Mouse (Mus musculus) brain, embryonic 14.5 days (tissue): ENCODE data around the gene Pja2. TPM values are rescaled to one million over a fixed set of nuclear protein-coding genes. Genes with fewer than 3 reads are reported as not detected.
"Not testable (repeated sequence)": the region's sequence is repeated elsewhere in the genome, so short reads cannot be mapped to it uniquely, and the experiment has no call there.

Experiments
- DNase-seq: peaks from one replicate; pipeline ENCODE4 v3.0.0-alpha.2; 2011; ENCODE audit warnings: low read depth
- CTCF ChIP-seq: fragments of 200-500 bp; IDR thresholded peaks from 2 replicates; pipeline ENCODE4 v1.5.1; 2012; ENCODE audit warnings: inconsistent platforms, mild to moderate bottlenecking, moderate library complexity, borderline replicate concordance; ENCODE audit not compliant: insufficient read depth, insufficient read length; ENCODE audit errors: extremely low read depth
- POLR2A ChIP-seq: fragments of 200-500 bp; IDR thresholded peaks from 2 replicates; pipeline ENCODE4 v1.6.1; 2012; ENCODE audit warnings: mild to moderate bottlenecking, inconsistent platforms, borderline replicate concordance; ENCODE audit not compliant: poor library complexity, insufficient read depth, insufficient read length, severe bottlenecking; ENCODE audit errors: extremely low read depth
- polyA plus RNA-seq: library from polyadenylated mRNA; depleted of rRNA; stranded (reverse); fragments of >200 nt; gene quantifications from 2 replicates; pipeline ENCODE4 v1.2.3, GENCODE M21; 2012

Gene Pja2
- polyA plus RNA-seq, 1 experiment: 103 TPM

DNA sequence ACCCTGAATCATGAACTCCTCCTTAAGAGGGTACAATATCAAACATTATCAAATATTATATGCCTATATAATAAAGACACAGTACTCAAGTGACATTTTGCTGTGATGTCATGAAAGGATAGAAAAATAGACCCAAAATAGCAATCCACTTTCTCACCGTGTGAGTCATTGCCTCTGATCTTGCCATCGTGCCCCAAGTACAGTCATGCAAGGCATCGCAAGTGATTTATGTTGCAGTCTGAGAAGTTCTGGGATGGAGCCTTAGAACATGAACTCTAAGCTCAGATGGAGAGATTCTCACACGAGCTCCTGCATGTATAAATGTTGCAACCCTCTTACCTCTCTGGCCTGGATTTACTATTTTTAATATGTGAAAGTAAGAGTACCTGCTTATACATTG is 2.2 kb upstream of the Pja2 start:
- no peak for DNase-seq
- TF ChIP-seq CTCF: no peak
- no peak for TF ChIP-seq POLR2A

DNA sequence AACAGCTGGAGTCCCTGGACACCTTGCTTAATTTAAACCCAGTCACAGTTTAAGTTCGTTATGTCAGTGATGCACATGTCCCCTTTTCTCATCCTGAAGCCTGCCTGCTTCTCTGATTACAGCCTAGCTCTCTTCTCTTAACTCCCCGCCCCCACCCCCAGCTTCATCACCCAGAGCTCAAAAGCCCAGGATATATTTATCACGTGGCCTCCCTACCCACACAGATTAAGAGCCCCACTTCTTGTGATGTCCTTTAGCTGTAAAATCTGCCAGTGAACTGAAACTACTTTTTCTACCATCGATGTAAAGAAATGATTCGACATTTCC is 1.0 kb upstream of the Pja2 start:
- peak; percentile 65 for DNase-seq

DNA sequence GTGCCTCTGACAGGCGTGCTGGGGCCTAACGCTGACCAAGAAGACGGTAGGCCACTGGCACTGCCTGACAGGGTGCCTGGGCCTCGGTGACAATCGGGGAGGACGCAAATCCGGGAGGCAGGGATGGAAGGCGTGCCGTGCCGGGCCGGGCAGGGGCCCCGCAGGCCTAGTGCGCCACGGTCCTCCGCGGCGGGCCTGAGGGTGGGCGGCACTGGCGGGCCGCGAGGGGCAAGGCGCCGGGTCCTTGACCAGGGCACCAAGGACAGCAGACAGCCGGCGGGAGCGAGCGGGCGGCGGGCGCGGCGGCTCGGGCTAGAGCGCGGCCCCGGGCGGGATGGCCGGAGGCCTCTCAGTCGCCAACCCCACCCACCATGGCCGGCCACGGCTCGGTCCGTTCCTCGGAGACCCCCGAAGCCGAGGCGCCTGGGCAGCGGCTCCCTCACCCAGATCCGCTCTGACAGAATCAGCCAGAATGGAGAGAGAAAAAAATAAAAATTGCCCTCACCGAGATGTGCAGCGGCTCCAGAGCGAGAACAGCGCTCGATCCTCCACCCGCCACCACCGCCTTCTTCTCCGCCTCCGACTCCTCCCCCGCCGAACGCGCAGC is 322 bp downstream of the Pja2 start:
- TF ChIP-seq CTCF (no peak), POLR2A (peak; percentile 73; the same call in 1 of the 2 replicates)
- DNase-seq: peak; percentile 53

More for the DNA sequence above, 1.0 kb upstream of the Pja2 start:
- no peak for TF ChIP-seq POLR2A
- TF ChIP-seq CTCF: no peak

DNA sequence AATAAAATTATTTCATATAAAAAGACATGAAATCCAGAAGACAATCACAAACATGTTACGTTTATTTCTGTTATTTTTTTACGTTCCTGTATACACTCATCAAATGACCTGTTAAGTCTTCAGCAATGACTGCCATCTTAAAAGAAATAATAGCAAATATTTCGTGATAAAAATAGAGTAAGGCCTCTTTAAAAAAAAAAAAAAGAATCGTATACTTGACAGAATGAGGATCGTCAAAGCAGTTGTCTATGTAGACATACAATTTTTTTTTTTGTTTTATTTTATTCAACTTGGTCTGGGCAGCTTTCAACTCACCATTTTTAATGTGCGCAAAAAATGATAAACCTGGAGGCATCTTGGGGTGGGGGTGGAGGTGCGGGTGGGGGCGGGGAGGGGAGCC is 831 bp downstream of the Pja2 start:
- TF ChIP-seq CTCF (no peak), POLR2A (no peak)
- DNase-seq: no peak

DNA sequence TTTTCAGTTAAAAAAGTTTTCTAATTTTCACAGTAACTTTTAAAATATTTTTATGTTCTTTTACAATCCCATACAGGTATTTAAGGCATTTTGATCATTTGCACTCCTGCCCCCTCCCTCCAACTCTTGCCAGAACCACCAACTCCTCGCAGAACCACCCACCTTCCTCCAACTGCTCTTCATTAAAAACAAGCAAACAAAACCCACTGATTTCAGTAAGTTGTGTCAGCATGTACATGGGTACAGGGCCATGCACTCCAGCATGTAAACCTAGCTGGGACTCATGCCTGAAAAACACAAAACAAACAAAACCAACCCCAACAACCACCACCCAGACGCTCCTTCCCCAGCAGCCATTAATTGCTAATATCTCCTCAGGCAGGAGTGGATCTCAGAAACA is 7.2 kb downstream of the Pja2 start:
- no peak for TF ChIP-seq POLR2A
- TF ChIP-seq CTCF: no peak
- no peak for DNase-seq

DNA sequence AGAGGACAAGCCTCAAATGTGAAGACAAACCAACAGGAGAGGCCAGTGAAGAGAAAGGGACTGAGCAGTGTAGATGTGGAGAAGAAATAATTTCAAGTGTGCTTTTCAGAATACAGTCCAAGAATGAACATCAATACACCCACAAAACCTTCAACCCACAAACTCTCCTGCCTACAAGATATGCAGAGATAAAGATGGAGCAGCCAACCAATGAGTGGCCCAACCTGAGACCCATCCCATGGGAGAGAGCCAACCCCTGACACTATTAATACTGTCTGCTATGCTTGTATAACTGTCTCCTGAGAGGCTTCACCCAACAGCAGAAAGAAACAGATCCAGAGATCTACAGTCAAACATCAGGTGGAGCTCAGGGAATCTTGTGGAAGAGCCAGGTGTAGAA is 16.3 kb downstream of the Pja2 start:
- no peak for TF ChIP-seq CTCF
- TF ChIP-seq POLR2A: no peak
- DNase-seq: no peak

DNA sequence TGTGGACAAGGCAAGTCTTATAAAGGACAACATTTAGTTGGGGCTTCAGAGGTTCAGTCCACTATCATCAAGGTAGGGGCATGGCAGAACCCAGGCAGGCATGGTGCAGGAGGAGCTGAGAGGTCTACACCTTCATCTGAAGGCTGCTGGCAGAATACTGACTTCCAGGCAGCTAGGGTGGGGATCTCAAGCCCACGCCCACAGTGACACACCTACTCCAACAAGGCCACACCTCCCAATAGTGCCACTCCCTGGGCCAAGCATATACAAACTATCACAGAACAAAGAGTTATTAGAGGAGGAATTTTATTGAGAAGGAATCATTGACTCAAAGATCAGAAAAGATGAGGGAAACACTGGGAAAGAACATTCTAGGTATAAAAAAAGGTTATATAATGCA is 17.2 kb downstream of the Pja2 start:
- DNase-seq: not testable (repeated sequence)

DNA sequence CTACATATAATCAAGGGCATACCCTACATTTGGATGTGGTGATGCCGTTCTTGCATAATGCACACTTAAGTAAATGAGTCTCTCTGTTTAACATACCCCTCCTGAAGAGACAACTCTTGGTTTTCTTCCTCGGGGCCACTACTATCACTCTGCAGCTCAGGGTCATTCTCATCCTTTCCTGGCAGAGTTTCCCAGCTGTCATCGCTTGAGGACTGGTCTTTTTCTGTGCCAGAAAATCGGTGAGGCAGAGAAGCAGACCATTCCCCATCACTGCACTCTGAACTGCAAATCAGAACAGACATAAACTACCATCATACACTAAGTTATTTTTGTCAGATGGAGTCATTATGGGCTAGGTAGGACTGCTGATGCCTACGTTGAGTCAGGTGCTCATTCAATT is 34.1 kb downstream of the Pja2 start:
- DNase-seq: no peak
- TF ChIP-seq CTCF: no peak
- TF ChIP-seq POLR2A: no peak

DNA sequence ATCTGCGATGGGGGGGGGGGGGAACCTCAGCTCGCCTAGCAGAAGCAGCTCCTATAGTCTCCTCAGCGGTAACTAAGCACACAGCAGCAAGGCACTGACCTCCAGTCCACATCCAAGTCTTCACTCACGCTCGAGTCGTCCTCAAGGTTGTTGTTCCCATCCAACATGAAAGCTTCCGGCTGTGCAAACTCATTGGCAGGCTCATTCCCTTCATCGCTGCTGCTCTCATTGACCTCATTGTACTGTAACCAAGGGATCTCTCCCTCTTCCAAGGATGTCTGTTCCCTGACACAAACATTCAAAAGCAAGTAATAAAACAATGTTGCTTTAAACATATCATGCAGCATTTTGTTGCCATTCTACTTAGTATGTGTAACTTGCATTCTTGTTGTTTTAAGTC is 39.0 kb downstream of the Pja2 start:
- TF ChIP-seq CTCF: no peak
- no peak for TF ChIP-seq POLR2A
- DNase-seq: no peak

DNA sequence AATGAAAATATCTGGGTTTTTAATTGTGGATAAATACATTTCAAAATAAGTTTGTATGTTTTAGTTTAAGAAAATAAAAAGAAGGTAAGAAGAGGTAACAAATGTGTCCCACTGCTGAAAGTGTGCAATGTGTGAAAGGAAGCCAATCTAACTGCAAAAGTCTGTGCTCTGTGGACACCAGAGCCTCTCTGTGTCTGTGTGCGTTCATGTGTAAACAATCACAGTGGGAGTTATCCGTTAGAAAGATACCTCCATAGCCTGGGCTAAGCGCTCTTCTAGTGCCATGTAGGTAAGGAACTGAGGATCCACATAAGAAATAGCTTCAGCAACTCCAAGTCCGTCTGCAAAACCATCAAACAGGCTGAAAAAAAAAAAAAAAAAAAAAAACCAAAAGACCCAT is 42.0 kb downstream of the Pja2 start:
- DNase-seq: no peak
- TF ChIP-seq POLR2A (no peak), CTCF (no peak)

DNA sequence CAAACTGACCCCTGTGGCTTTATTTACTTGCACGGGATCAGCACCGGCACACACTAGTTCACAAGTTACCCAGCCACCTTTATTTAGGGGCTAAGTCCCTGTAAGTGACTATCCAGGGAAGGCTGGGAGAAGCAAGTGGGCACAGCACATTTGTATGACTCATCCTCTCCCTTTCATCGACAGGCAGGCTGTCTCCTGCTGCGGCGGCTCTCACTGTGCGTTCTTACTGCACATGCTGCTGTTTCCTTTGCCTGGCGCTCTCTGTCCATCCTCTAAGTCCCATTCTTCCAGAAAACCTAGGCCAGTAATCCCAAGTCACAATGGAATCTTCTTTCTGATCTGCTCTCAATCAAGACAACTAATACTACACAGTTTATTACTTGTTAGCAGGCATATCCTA is 43.7 kb downstream of the Pja2 start:
- no peak for DNase-seq
- TF ChIP-seq CTCF (no peak), POLR2A (no peak)

DNA sequence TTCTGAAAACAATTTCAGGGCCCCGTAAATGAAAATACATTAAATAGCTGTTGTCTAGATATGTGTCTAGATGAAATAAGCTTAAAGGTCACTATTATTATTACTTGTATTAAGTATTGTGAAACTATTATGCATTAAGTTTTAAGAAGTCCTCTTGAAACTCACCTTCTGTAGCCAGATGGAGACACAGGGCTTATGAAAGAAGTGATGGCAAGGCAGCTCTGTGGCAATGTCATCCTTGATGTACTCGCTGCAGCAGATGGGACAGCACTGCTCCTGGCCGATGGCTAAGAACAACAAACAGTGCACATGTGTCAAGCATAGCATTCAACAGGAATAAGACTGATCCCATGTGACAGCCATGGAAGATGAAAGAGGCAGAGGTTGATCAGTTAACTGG is 44.9 kb downstream of the Pja2 start:
- DNase-seq: no peak
- no peak for TF ChIP-seq CTCF
- TF ChIP-seq POLR2A: no peak

DNA sequence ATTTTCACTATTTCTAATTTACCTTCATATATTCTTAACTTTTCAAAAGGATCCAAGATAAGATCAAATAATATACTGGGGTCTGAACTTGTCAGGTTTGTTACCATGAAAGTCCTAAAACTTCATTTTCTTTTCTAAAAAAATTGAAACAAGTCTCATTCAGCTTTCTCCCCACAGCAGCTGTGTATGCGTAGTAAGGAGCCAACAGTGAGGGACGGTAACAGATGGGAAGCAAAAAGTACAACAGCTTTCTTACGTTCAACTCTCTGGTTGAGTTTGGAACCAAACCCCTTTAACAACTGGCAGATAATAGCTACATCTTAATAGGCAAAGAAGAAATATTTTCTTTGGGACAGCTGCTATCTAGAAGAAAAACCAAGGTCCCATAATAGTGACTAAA is 50.3 kb downstream of the Pja2 start:
- DNase-seq: not testable (repeated sequence)

DNA sequence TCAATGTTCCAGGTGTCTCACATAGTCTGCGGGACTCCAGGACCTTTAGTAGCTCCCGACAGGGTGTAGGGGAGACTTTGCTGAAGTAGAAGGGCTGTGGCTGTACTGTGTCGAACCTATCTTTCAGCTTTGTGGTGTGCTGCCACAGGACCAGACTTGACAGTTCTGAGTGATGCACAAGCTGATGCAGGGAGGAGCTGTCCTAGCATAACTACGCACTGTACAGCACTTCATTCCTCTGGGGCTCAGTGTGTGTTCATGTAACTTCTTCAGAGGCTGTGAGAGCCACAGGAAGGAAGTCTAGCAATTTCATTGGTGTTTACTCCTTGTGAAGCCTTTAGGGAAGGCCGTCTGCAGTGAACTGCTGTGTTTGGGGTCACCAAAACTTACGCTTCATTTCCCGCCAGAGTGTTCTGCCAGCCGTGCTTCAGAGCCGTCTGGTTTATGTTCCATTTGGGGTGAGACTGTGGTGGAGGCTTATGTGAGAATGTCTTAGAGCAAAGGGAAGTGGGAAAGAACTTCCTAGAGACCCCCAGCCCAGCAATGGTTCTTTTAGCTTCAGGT is 54.0 kb downstream of the Pja2 start:
- TF ChIP-seq CTCF: no peak
- no peak for TF ChIP-seq POLR2A
- peak; percentile 12 for DNase-seq

DNA sequence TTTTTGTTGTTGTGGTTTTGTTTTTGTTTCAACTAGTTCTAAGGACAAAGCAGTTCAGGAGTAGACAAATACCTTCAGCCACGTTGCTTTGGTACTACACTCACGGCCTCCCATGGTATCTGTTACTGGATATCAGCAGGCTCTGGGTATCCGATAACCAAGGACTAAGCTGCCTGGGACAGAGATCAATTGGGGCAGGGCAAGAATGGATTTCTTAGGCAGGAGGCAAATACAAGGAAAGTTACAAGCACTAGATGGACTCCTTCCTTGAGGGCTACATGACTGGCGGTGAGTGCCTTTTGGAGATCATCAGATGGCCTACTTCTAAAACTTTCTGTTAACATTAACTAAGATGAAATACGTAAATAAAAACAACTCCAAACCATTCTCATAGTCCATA is 55.0 kb downstream of the Pja2 start:
- no peak for DNase-seq
- no peak for TF ChIP-seq CTCF
- TF ChIP-seq POLR2A: no peak
